Mouse (Mus musculus): Measurements from ENCODE around the gene Pltp. TPM values are rescaled to one million over a fixed set of nuclear protein-coding genes. Genes with fewer than 3 reads are reported as not detected.
A peak's percentile ranks its signal among the peaks of the same experiment; 100 is the strongest.

The Pltp gene
- polyA plus RNA-seq, 1 experiment = 203 TPM

- WGBS = under 1% methylated on average over 31 of the region's 31 CpGs
- Histone ChIP-seq H3K4me3 (replicated peaks; ENCODE audit: insufficient read depth, low read depth, low read length) (peak within 1 kb of the TSS; percentile 84), H3K27ac (ENCODE audit: insufficient read depth, low read length) (peak within 1 kb of the TSS; percentile 75), H3K27me3 (ENCODE audit: control insufficient read depth, insufficient read depth, low read length) (no peaks in the 10 kb centered on the region), H3K4me1 (ENCODE audit: control insufficient read depth, insufficient read depth, low read length) (peaks cover 3% of the 10 kb centered on the region; the same call in 1 of the 2 replicates)
- peak; percentile 91 to 92 for DNase-seq
- peak; percentile 71; the same call in 1 of the 2 replicates for TF ChIP-seq POLR2A (IDR thresholded peaks at IDR 0.05; ENCODE audit: borderline replicate concordance, insufficient read depth, low read length)
- no peak for TF ChIP-seq CTCF (IDR thresholded peaks at IDR 0.05; ENCODE audit: borderline replicate concordance, insufficient read depth, low read depth, low read length)
Observed at GRCm38 (mm10) chr2:164833314-164833959, 24.1 kb downstream of the Pltp start, which contains the start of gene Neurl2. Gene Neurl2, minus strand, starts transcription at chr2:164833456.

GRCm38 (mm10) chr2:164832748-164833301, 24.7 kb downstream of the Pltp start, which contains the start of gene Ctsa:
Gene Ctsa, plus strand, starts transcription at chr2:164832873.
- H3K27me3 ChIP-seq (ENCODE audit: control insufficient read depth, insufficient read depth, low read length) = no peaks in the 10 kb centered on the region
- peaks cover 3% of the 10 kb centered on the region; the same call in 1 of the 2 replicates for H3K4me1 ChIP-seq (ENCODE audit: control insufficient read depth, insufficient read depth, low read length)
- H3K4me3 ChIP-seq (replicated peaks; ENCODE audit: insufficient read depth, low read depth, low read length) = peak within 1 kb of the TSS; percentile 84
- under 1% methylated on average over 35 of the region's 35 CpGs for WGBS
- peak; percentile 78 to 81 for DNase-seq
- H3K27ac ChIP-seq (ENCODE audit: insufficient read depth, low read length) = peak within 1 kb of the TSS; percentile 75
- TF ChIP-seq CTCF (IDR thresholded peaks at IDR 0.05; ENCODE audit: borderline replicate concordance, insufficient read depth, low read depth, low read length) (peak; percentile 45; the same call in 1 of the 2 replicates), POLR2A (IDR thresholded peaks at IDR 0.05; ENCODE audit: borderline replicate concordance, insufficient read depth, low read length) (no peak)

GRCm38 (mm10) chr2:164832032-164832747, 25.3 kb downstream of the Pltp start:
- TF ChIP-seq CTCF (IDR thresholded peaks at IDR 0.05; ENCODE audit: borderline replicate concordance, insufficient read depth, low read depth, low read length) (no peak), POLR2A (IDR thresholded peaks at IDR 0.05; ENCODE audit: borderline replicate concordance, insufficient read depth, low read length) (no peak)
- 35% methylated on average over 16 of the region's 16 CpGs for WGBS
- Histone ChIP-seq H3K27ac (ENCODE audit: insufficient read depth, low read length) (peak overlapping the region; percentile 75), H3K4me3 (replicated peaks; ENCODE audit: insufficient read depth, low read depth, low read length) (peak overlapping the region; percentile 84), H3K4me1 (ENCODE audit: control insufficient read depth, insufficient read depth, low read length) (peaks cover 6% of the 10 kb centered on the region), H3K27me3 (ENCODE audit: control insufficient read depth, insufficient read depth, low read length) (no peaks in the 10 kb centered on the region)
- DNase-seq = no peak

DNA sequence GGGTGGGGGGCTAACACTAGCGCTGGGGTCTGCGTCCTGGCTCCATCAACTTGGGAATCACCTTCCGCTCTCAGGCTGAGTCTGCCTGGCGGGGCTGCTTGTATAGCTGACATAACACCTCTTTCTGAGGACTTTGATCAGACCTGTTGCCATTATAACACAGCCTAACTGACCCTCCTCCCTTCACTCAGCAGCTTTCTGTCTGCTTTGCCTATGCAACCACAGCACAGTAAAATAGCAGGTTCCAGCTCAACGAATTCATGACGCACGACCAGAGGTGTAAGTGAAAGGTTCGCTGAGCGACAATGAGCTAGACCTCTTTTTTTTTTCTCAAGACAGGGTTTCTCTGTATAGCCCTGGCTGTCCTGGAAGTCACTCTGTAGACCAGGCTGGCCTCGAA, 26.5 kb downstream of the Pltp start:
- WGBS = 89% methylated on average over 10 of the region's 10 CpGs
- peaks cover 7% of the 10 kb centered on the region for H3K4me1 ChIP-seq (ENCODE audit: control insufficient read depth, insufficient read depth, low read length)
- no peak for TF ChIP-seq CTCF (IDR thresholded peaks at IDR 0.05; ENCODE audit: borderline replicate concordance, insufficient read depth, low read depth, low read length)
- no peak for TF ChIP-seq POLR2A (IDR thresholded peaks at IDR 0.05; ENCODE audit: borderline replicate concordance, insufficient read depth, low read length)
- no peak overlapping the region for H3K4me3 ChIP-seq (replicated peaks; ENCODE audit: insufficient read depth, low read depth, low read length)
- DNase-seq = no peak
- no peak overlapping the region for H3K27ac ChIP-seq (ENCODE audit: insufficient read depth, low read length)
- no peaks in the 10 kb centered on the region for H3K27me3 ChIP-seq (ENCODE audit: control insufficient read depth, insufficient read depth, low read length)

GRCm38 (mm10) chr2:164829090-164829489, 28.4 kb downstream of the Pltp start:
- TF ChIP-seq CTCF (IDR thresholded peaks at IDR 0.05; ENCODE audit: borderline replicate concordance, insufficient read depth, low read depth, low read length) (no peak), POLR2A (IDR thresholded peaks at IDR 0.05; ENCODE audit: borderline replicate concordance, insufficient read depth, low read length) (no peak)
- Histone ChIP-seq H3K27me3 (ENCODE audit: control insufficient read depth, insufficient read depth, low read length) (no peaks in the 10 kb centered on the region), H3K27ac (ENCODE audit: insufficient read depth, low read length) (no peak overlapping the region), H3K4me3 (replicated peaks; ENCODE audit: insufficient read depth, low read depth, low read length) (no peak overlapping the region), H3K4me1 (ENCODE audit: control insufficient read depth, insufficient read depth, low read length) (peaks cover 10% of the 10 kb centered on the region)
- 97% methylated on average over 1 of the region's 1 CpGs for WGBS
- DNase-seq = no peak

GRCm38 (mm10) chr2:164828437-164828836, 29.1 kb downstream of the Pltp start, which contains the start of gene Spata25:
Gene Spata25, minus strand, starts transcription at chr2:164828537.
- H3K27ac ChIP-seq (ENCODE audit: insufficient read depth, low read length) = no peak within 1 kb of the TSS
- H3K27me3 ChIP-seq (ENCODE audit: control insufficient read depth, insufficient read depth, low read length) = no peaks in the 10 kb centered on the region

DNA sequence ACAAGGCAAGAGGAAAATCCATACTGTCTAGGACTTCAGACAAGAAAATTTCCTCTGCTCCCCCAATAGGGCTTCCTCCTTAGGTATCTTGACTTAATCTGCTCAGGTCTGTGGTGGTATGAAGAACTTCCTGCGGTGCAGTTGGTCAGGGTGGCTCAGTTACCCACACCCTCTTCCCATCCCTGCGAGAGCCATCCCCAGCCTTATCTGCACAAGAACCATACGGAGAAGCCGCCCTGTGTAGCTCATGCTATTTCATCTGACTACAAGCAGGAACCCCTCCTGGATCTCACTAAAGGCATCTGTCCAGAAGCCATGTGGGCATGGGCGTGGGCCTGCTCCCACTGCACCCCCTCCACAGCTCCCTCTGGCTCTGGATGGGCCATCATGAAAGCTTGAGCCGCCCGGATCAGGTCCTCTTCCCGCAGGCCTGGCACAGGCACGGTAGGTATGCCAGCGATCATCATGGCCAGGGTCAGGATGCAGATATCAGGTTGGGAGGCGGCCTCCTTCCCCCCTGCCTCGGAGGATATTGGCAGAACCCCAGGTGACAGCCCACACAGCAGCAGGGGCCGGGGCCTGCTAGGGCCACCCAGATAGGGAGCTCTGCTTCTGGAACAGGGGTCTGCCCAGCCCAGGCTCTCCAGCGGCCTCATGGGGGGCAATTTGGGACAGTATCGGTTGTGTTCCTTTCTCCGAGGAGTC, 30.2 kb downstream of the Pltp start:
- H3K27me3 ChIP-seq (ENCODE audit: control insufficient read depth, insufficient read depth, low read length) = no peaks in the 10 kb centered on the region
- TF ChIP-seq POLR2A (IDR thresholded peaks at IDR 0.05; ENCODE audit: borderline replicate concordance, insufficient read depth, low read length) = no peak
- H3K4me3 ChIP-seq (replicated peaks; ENCODE audit: insufficient read depth, low read depth, low read length) = no peak overlapping the region
- WGBS = 49% methylated on average over 16 of the region's 16 CpGs
- H3K27ac ChIP-seq (ENCODE audit: insufficient read depth, low read length) = no peak overlapping the region
- peaks cover 11% of the 10 kb centered on the region for H3K4me1 ChIP-seq (ENCODE audit: control insufficient read depth, insufficient read depth, low read length)
- no peak for DNase-seq

More at GRCm38 (mm10) chr2:164828437-164828836, 29.1 kb downstream of the Pltp start, which contains the start of gene Spata25:
- Histone ChIP-seq H3K4me3 (replicated peaks; ENCODE audit: insufficient read depth, low read depth, low read length) (no peak within 1 kb of the TSS), H3K4me1 (ENCODE audit: control insufficient read depth, insufficient read depth, low read length) (peaks cover 14% of the 10 kb centered on the region)
- DNase-seq = no peak
- no peak for TF ChIP-seq POLR2A (IDR thresholded peaks at IDR 0.05; ENCODE audit: borderline replicate concordance, insufficient read depth, low read length)
- no peak for TF ChIP-seq CTCF (IDR thresholded peaks at IDR 0.05; ENCODE audit: borderline replicate concordance, insufficient read depth, low read depth, low read length)
- 87% methylated on average over 6 of the region's 6 CpGs for WGBS

All from cerebellum, adult 2 months (tissue).